Mouse (Mus musculus) stomach, postnatal 0 days (tissue): ENCODE data around the gene Nek8.

Experiments
- CTCF ChIP-seq: IDR thresholded peaks from 2 replicates; pipeline ENCODE4 v1.5.1; 2016; ENCODE audit warnings: antibody characterized with exemption, low read depth, mild to moderate bottlenecking, moderate library complexity
- EP300 ChIP-seq: optimal IDR thresholded peaks from 2 replicates; pipeline ENCODE3; 2016; ENCODE audit warnings: antibody characterized with exemption

DNA sequence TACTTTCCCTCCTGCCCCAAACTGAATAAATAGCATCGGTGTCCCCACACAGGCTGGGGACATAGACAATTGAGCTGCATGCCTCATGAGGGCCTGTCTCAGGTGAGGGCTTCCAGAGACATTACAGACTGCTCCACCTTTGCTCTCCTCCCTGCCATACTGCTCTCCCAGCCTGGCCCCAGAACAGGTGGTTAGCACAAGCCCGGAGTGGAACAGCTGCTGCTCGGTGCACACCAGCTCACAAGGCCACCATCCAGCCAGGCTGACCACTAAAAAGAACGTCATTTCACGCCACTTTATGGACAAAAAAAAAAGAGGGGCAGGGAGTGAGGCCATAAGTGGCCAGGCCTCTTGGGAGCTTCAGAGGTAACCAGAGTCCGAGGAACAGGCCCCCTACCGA is 30.7 kb upstream of the Nek8 start:
- TF ChIP-seq CTCF (no peak), EP300 (no peak)
